Mouse (Mus musculus) T-helper 1 cell (primary cell): ENCODE results near the gene Lrp6.

Source experiments
- in situ Hi-C: fragments of 300-600 bp; cut with MboI, MseI; formaldehyde crosslinking; loops from one replicate; pipeline ENCODE4 v1.15.1; 2025; ENCODE audit warnings: high pct_unique_total_duplicates

Lrp6 gene

GRCm38 (mm10) chr6:134575288-134575741, 8.6 kb upstream of the Lrp6 start:
- in situ Hi-C loops, result no loop called here

GRCm38 (mm10) chr6:134567986-134568556, 1.3 kb upstream of the Lrp6 start:
- in situ Hi-C loops, result loop anchor here (25.0 kb wide), 1 partner anchor 1969 kb away; no protein-coding TSS in a partner anchor

GRCm38 (mm10) chr6:134566248-134566817, 432 bp downstream of the Lrp6 start:
- in situ Hi-C loops, result loop anchor here (25.0 kb wide), 1 partner anchor 1971 kb away; no protein-coding TSS in a partner anchor

GRCm38 (mm10) chr6:134565606-134566247, 1.0 kb downstream of the Lrp6 start:
- in situ Hi-C loops, result loop anchor here (25.0 kb wide), 1 partner anchor 1972 kb away; no protein-coding TSS in a partner anchor

- in situ Hi-C loops, result loop anchor here (25.0 kb wide), 1 partner anchor 1973 kb away; no protein-coding TSS in a partner anchor
Measured at GRCm38 (mm10) chr6:134564539-134564938, 2.2 kb downstream of the Lrp6 start.

- in situ Hi-C loops, result loop anchor here (25.0 kb wide), 1 partner anchor 1978 kb away; no protein-coding TSS in a partner anchor
Measured at GRCm38 (mm10) chr6:134559635-134560034, 7.1 kb downstream of the Lrp6 start.

GRCm38 (mm10) chr6:134558546-134559129, 8.1 kb downstream of the Lrp6 start:
- in situ Hi-C loops, result loop anchor here (25.0 kb wide), 1 partner anchor 1979 kb away; no protein-coding TSS in a partner anchor

- in situ Hi-C loops, result loop anchor here (25.0 kb wide), 1 partner anchor 1980 kb away; no protein-coding TSS in a partner anchor
Measured at GRCm38 (mm10) chr6:134557043-134557442, 9.7 kb downstream of the Lrp6 start.

GRCm38 (mm10) chr6:134556185-134556950, 10.4 kb downstream of the Lrp6 start:
- in situ Hi-C loops, result loop anchor here (25.0 kb wide), 1 partner anchor 1981 kb away; no protein-coding TSS in a partner anchor

- in situ Hi-C loops, result loop anchor here (25.0 kb wide), 1 partner anchor 1982 kb away; no protein-coding TSS in a partner anchor
Measured at GRCm38 (mm10) chr6:134555178-134555577, 11.6 kb downstream of the Lrp6 start.

GRCm38 (mm10) chr6:134554230-134554629, 12.5 kb downstream of the Lrp6 start:
- in situ Hi-C loops, result loop anchor here (25.0 kb wide), 1 partner anchor 1983 kb away; no protein-coding TSS in a partner anchor

GRCm38 (mm10) chr6:134551007-134551406, 15.8 kb downstream of the Lrp6 start:
- in situ Hi-C loops, result loop anchor here (25.0 kb wide), 1 partner anchor 1986 kb away; no protein-coding TSS in a partner anchor

GRCm38 (mm10) chr6:134550396-134550795, 16.4 kb downstream of the Lrp6 start:
- in situ Hi-C loops, result loop anchor here (25.0 kb wide), 1 partner anchor 1987 kb away; no protein-coding TSS in a partner anchor

GRCm38 (mm10) chr6:134544843-134545242, 21.9 kb downstream of the Lrp6 start:
- in situ Hi-C loops, result no loop called here

GRCm38 (mm10) chr6:134544093-134544492, 22.7 kb downstream of the Lrp6 start:
- in situ Hi-C loops, result no loop called here

GRCm38 (mm10) chr6:134543607-134544006, 23.2 kb downstream of the Lrp6 start:
- in situ Hi-C loops, result no loop called here

GRCm38 (mm10) chr6:134542374-134542773, 24.4 kb downstream of the Lrp6 start:
- in situ Hi-C loops, result no loop called here

GRCm38 (mm10) chr6:134540161-134540560, 26.6 kb downstream of the Lrp6 start:
- in situ Hi-C loops, result no loop called here

- in situ Hi-C loops, result no loop called here
Measured at GRCm38 (mm10) chr6:134539459-134539858, 27.3 kb downstream of the Lrp6 start.

GRCm38 (mm10) chr6:134538805-134539204, 28.0 kb downstream of the Lrp6 start:
- in situ Hi-C loops, result no loop called here
